Mouse (Mus musculus) bone marrow macrophage, adult 2 months (primary cell): ENCODE data around the gene Lcn10. TPM values are rescaled to one million over a fixed set of nuclear protein-coding genes. Genes with fewer than 3 reads are reported as not detected.
A peak's percentile ranks its signal among the peaks of the same experiment; 100 is the strongest.
"Not testable (repeated sequence)": the region's sequence is repeated elsewhere in the genome, so short reads cannot be mapped to it uniquely, and the experiment has no call there.

Experiments used
- H3K27ac ChIP-seq: 2 replicates; pipeline ENCODE4 v1.5.1; 2012; ENCODE audit warnings: low read depth, low read length; ENCODE audit not compliant: insufficient read depth
- H3K4me1 ChIP-seq: 2 replicates; pipeline ENCODE4 v1.6.1; 2012; ENCODE audit warnings: low read length; ENCODE audit not compliant: control insufficient read depth, insufficient read depth
- H3K4me3 ChIP-seq: 2 replicates; pipeline ENCODE4 v1.5.1; 2012; ENCODE audit warnings: mild to moderate bottlenecking, low read length, moderate library complexity; ENCODE audit not compliant: insufficient read depth
- CTCF ChIP-seq: IDR thresholded peaks from 2 replicates; pipeline ENCODE4 v1.5.1; 2012; ENCODE audit warnings: low read depth, mild to moderate bottlenecking, low read length, moderate library complexity
- POLR2A ChIP-seq: IDR thresholded peaks from 2 replicates; pipeline ENCODE4 v1.6.1; 2012; ENCODE audit warnings: mild to moderate bottlenecking, low read depth, low read length, borderline replicate concordance
- polyA plus RNA-seq: library from polyadenylated mRNA; stranded (reverse); fragments of >200 nt; gene quantifications from 2 replicates; pipeline ENCODE4 v1.2.4, GENCODE M21; 2012; ENCODE audit not compliant: missing spikeins, insufficient read depth, insufficient read length

Lcn10 gene
- polyA plus RNA-seq, 1 experiment, result not detected

GRCm38 (mm10) chr2:25701001-25701400, 18.5 kb downstream of the Lcn10 start:
- Histone ChIP-seq H3K4me1 (no peaks in the 10 kb centered on the region), H3K4me3 (no peak overlapping the region), H3K27ac (no peak overlapping the region)
- TF ChIP-seq CTCF, result no peak
- no peak for TF ChIP-seq POLR2A

GRCm38 (mm10) chr2:25703706-25704105, 21.2 kb downstream of the Lcn10 start:
- no peak overlapping the region for H3K4me3 ChIP-seq
- H3K4me1 ChIP-seq, result peaks cover 9% of the 10 kb centered on the region
- H3K27ac ChIP-seq, result no peak overlapping the region
- no peak for TF ChIP-seq CTCF
- no peak for TF ChIP-seq POLR2A

GRCm38 (mm10) chr2:25706643-25707481, 24.3 kb downstream of the Lcn10 start, which contains the start of gene Bmyc:
Bmyc (plus strand) TSS chr2:25706739.
- TF ChIP-seq CTCF, result peak; percentile 30; the same call in 1 of the 2 replicates
- no peak for TF ChIP-seq POLR2A
- Histone ChIP-seq H3K4me3 (peak within 1 kb of the TSS; percentile 79), H3K27ac (peak within 1 kb of the TSS; percentile 27), H3K4me1 (peaks cover 11% of the 10 kb centered on the region)

GRCm38 (mm10) chr2:25708121-25708520, 25.6 kb downstream of the Lcn10 start:
- Histone ChIP-seq H3K4me3 (peak overlapping the region; percentile 50), H3K27ac (peak overlapping the region; percentile 59)
- 0 out of 2 replicates have a peak, but pooled peaks have one; percentile 16 for TF ChIP-seq CTCF
- TF ChIP-seq POLR2A, result no peak

GRCm38 (mm10) chr2:25709056-25709455, 26.5 kb downstream of the Lcn10 start:
- H3K4me3 ChIP-seq, H3K27ac ChIP-seq: not testable (repeated sequence)
- peaks cover 11% of the 10 kb centered on the region for H3K4me1 ChIP-seq

More at GRCm38 (mm10) chr2:25708121-25708520, 25.6 kb downstream of the Lcn10 start:
- peaks cover 11% of the 10 kb centered on the region for H3K4me1 ChIP-seq

- H3K4me1 ChIP-seq, result peaks cover 11% of the 10 kb centered on the region
- H3K27ac ChIP-seq, H3K4me3 ChIP-seq: not testable (repeated sequence)
Measured at GRCm38 (mm10) chr2:25709791-25710190, 27.3 kb downstream of the Lcn10 start.

- peaks cover 11% of the 10 kb centered on the region for H3K4me1 ChIP-seq
- not testable (repeated sequence) for H3K27ac ChIP-seq, H3K4me3 ChIP-seq
Measured at GRCm38 (mm10) chr2:25711641-25712040, 29.1 kb downstream of the Lcn10 start.

- no peaks in the 10 kb centered on the region for H3K4me1 ChIP-seq
Measured at GRCm38 (mm10) chr2:25717222-25717621, 34.7 kb downstream of the Lcn10 start.

GRCm38 (mm10) chr2:25733199-25733930, 50.8 kb downstream of the Lcn10 start:
- Histone ChIP-seq H3K4me1 (no peaks in the 10 kb centered on the region), H3K27ac (no peak overlapping the region), H3K4me3 (no peak overlapping the region)
- TF ChIP-seq CTCF (no peak), POLR2A (no peak)

More at GRCm38 (mm10) chr2:25717222-25717621, 34.7 kb downstream of the Lcn10 start:
- Histone ChIP-seq H3K4me3 (no peak overlapping the region), H3K27ac (no peak overlapping the region)
- TF ChIP-seq CTCF (no peak), POLR2A (no peak)

Other genes starting within 250 kb of the Lcn10 start
- gene Clic3, start 225.9 kb upstream of the Lcn10 start, polyA plus RNA-seq, result not detected in 2 replicates
- 22.4 and 26.2 TPM in 2 replicates for gene Paxx, start 221.6 kb upstream of the Lcn10 start, polyA plus RNA-seq
- not detected in 2 replicates for gene Ptgds, start 212.7 kb upstream of the Lcn10 start, polyA plus RNA-seq
- not detected in 2 replicates for gene Lcn12, start 188.8 kb upstream of the Lcn10 start, polyA plus RNA-seq
- 35.0 and 35.4 TPM in 2 replicates for gene Fbxw5, start 182.0 kb upstream of the Lcn10 start, polyA plus RNA-seq
- 1.8 TPM in 1 of 2 replicates, not detected in the other for gene C8g, start 181.0 kb upstream of the Lcn10 start, polyA plus RNA-seq
- gene Traf2, start 135.8 kb upstream of the Lcn10 start, polyA plus RNA-seq, result 14.8 and 15.5 TPM in 2 replicates
- gene Edf1, start 124.9 kb upstream of the Lcn10 start, polyA plus RNA-seq, result 142 and 160 TPM in 2 replicates
- gene Mamdc4, start 107.9 kb upstream of the Lcn10 start, polyA plus RNA-seq, result 0.60 and 1.3 TPM in 2 replicates
- gene Phpt1, start 107.5 kb upstream of the Lcn10 start, polyA plus RNA-seq, result 20.0 and 23.0 TPM in 2 replicates
- 0.11 and 0.21 TPM in 2 replicates for gene Ajm1, start 101.0 kb upstream of the Lcn10 start, polyA plus RNA-seq
- 76.0 and 76.9 TPM in 2 replicates for gene Rabl6, start 74.2 kb upstream of the Lcn10 start, polyA plus RNA-seq
- gene Ccdc183, start 65.0 kb upstream of the Lcn10 start, polyA plus RNA-seq, result not detected in 2 replicates
- gene Tmem141, start 60.7 kb upstream of the Lcn10 start, polyA plus RNA-seq, result 51.6 and 54.3 TPM in 2 replicates
- gene Fcna, start 54.7 kb upstream of the Lcn10 start, polyA plus RNA-seq, result 18.6 and 21.5 TPM in 2 replicates
- gene Lcn8, start 29.6 kb upstream of the Lcn10 start, polyA plus RNA-seq, result not detected in 2 replicates
- gene Lcn5, start 24.8 kb upstream of the Lcn10 start, polyA plus RNA-seq, result not detected in 2 replicates
- gene Lcn6, start 5.9 kb upstream of the Lcn10 start, polyA plus RNA-seq, result not detected in 2 replicates
- not detected in 2 replicates for gene Obp2a, start 17.3 kb downstream of the Lcn10 start, polyA plus RNA-seq
- gene Bmyc, start 24.0 kb downstream of the Lcn10 start, polyA plus RNA-seq, result 29.8 and 34.7 TPM in 2 replicates
- gene Obp2b, start 54.3 kb downstream of the Lcn10 start, polyA plus RNA-seq, result not detected in 2 replicates
- gene Lcn3, start 82.8 kb downstream of the Lcn10 start, polyA plus RNA-seq, result not detected in 2 replicates
- not detected in 2 replicates for gene Lcn11, start 94.3 kb downstream of the Lcn10 start, polyA plus RNA-seq
- gene Gm13539, start 99.5 kb downstream of the Lcn10 start, polyA plus RNA-seq, result not detected in 2 replicates
- not detected in 2 replicates for gene Glt6d1, start 133.1 kb downstream of the Lcn10 start, polyA plus RNA-seq
- gene Lcn9, start 140.4 kb downstream of the Lcn10 start, polyA plus RNA-seq, result not detected in 2 replicates
- not detected in 2 replicates for gene Sohlh1, start 164.5 kb downstream of the Lcn10 start, polyA plus RNA-seq
- not detected in 2 replicates for gene Kcnt1, start 181.0 kb downstream of the Lcn10 start, polyA plus RNA-seq